Mouse (Mus musculus): ENCODE data around the gene Pdcd1lg2. TPM values are rescaled to one million over a fixed set of nuclear protein-coding genes. Genes with fewer than 3 reads are reported as not detected.
A peak's percentile ranks its signal among the peaks of the same experiment; 100 is the strongest.

Pdcd1lg2 gene
- polyA plus RNA-seq, 1 experiment from 2014 or later = not detected

DNA sequence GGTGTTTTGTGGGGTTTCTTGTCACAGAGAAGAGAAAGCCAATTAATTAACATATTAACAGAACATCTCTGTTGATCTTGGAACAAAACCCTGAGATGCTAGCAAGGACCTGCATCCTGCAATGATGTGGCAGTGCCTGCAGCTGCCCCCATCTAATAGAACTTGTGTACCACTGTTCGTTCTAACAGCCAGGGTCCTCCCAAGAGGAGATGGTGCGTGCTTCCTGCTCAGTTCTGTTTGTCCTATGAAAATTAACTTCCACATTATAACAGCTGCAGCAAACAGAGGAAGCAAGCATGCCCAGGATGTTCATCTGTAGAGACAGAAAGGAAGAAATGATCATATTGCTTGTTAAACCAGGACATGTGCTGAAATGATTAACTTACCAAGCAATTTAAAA lies 73.8 kb downstream of the Pdcd1lg2 start:
- peaks cover 9% of the 10 kb centered on the region; the same call in 1 of the 2 replicates for H3K4me1 ChIP-seq
- H3K27me3 ChIP-seq (ENCODE audit: insufficient read depth, poor library complexity, severe bottlenecking) = no peaks in the 10 kb centered on the region
- no peaks in the 10 kb centered on the region for H3K9me3 ChIP-seq
- no peak overlapping the region for H3K27ac ChIP-seq
- no peak overlapping the region for H3K4me3 ChIP-seq
- no peak for DNase-seq (ENCODE audit: low spot score)
- H3K36me3 ChIP-seq = no peaks in the 10 kb centered on the region
- 80% methylated on average over 2 of the region's 2 CpGs for WGBS

DNA sequence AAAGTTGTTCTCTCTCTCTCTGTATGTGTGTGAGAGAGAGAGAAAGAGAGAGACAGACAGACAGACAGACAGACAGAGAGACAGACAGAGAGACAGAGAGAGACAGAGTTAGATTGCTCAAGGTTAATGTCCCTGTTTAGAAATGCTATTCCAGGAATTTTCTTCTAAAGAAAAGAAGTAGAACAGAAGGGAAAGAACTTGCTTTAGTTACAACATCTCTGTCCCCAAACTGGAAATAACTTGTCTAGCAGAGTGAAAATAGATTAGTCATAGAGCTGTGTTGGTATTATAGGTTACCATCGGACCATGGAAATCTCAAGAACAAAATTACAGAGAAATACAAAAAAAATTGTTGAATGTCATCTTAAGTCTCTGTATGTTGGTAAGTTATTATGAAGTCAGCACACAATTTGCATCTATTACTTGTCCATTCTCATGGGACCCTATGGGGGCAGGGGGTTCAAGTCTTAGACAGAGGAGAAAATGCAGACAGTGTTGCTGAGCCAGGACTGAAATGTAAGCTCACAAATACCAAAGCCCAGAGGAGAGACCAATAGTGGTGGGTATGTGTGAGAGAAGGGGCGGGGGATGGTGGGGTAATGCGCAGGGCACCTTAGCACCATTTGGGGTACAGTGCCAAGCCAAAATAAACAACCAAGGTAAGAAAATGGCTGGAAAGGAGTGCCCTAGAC lies 74.7 kb downstream of the Pdcd1lg2 start:
- H3K4me3 ChIP-seq = no peak overlapping the region
- peaks cover 9% of the 10 kb centered on the region; the same call in 1 of the 2 replicates for H3K4me1 ChIP-seq
- H3K9me3 ChIP-seq = no peaks in the 10 kb centered on the region
- H3K27ac ChIP-seq = no peak overlapping the region
- 81% methylated on average over 3 of the region's 3 CpGs for WGBS
- H3K36me3 ChIP-seq = no peaks in the 10 kb centered on the region
- DNase-seq (ENCODE audit: low spot score) = peak; percentile 38
- H3K27me3 ChIP-seq (ENCODE audit: insufficient read depth, poor library complexity, severe bottlenecking) = no peaks in the 10 kb centered on the region

DNA sequence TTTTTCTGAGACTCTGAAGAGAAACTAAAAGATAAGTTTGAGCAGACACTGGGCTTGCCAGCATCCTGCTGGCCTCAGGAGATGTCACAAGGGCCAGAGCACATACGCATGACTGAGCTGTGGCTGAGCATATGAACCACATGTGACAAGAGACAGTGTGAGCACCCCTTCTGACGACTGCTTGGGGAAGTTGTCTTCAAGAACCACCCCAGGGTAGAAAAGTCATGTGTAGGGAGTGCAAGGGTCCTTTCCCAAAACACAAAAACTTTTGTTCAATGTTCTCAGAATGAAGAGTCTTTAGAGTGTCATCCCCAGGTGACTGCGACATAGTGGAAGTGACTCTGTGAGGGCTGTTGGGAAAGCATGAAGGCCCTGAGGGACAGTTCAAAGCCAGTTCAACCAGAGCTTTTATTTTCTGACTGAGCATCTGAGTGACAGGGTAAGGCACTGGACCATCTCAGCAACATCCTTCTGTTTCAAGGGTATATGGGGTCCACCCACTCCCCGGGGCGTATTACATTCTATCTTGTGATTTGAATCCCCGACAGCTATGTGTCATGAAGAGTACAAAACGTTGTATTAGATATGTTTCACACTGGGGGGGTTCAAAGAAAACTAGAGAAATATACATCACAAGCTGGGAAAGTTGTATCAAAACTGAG lies 76.0 kb downstream of the Pdcd1lg2 start:
- H3K9me3 ChIP-seq = no peaks in the 10 kb centered on the region
- H3K27ac ChIP-seq = no peak overlapping the region
- DNase-seq (ENCODE audit: low spot score) = peak; percentile 33
- no peaks in the 10 kb centered on the region for H3K27me3 ChIP-seq (ENCODE audit: insufficient read depth, poor library complexity, severe bottlenecking)
- H3K4me1 ChIP-seq = peaks cover 9% of the 10 kb centered on the region; the same call in 1 of the 2 replicates
- no peak overlapping the region for H3K4me3 ChIP-seq
- 82% methylated on average over 7 of the region's 7 CpGs for WGBS
- no peaks in the 10 kb centered on the region for H3K36me3 ChIP-seq

DNA sequence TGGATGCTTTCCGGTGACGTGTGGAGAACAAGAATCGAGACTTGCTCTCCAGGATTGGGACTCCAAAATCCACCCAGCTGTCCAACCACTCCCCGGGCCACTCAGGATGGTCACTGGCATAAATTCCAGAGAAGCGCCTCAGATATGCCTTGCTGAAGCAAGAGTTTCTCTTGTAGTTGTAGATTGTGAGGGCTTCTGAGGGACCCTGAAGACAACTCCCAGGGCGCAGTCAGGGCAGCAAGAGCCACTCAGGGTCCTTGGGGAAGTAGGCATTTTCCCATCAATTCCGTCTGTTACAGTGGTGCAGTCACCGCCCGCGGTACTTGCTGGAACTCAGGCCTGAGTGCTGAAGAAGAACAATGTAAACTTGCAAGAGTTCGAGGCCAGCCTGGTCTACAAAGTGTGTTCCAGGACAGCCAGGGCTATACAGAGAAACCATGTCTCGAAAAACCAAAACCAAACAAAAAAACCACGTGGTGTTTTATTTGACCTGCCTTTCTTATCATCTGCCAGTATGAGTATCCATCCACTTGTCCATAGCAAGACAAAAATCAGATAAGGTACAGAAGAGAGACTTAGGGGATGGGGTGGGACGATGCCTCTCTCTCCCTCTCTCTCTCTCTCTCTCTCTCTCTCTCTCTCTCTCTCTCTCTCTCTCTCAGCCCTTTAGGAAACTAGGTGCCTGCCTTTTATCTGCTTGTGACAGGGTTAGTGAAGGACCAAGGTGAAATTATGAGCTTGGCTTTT lies 76.8 kb downstream of the Pdcd1lg2 start:
- H3K4me3 ChIP-seq = no peak overlapping the region
- no peak overlapping the region for H3K27ac ChIP-seq
- no peaks in the 10 kb centered on the region for H3K36me3 ChIP-seq
- H3K4me1 ChIP-seq = peaks cover 9% of the 10 kb centered on the region; the same call in 1 of the 2 replicates
- 81% methylated on average over 14 of the region's 14 CpGs for WGBS
- DNase-seq (ENCODE audit: low spot score) = peak; percentile 62
- no peaks in the 10 kb centered on the region for H3K9me3 ChIP-seq
- H3K27me3 ChIP-seq (ENCODE audit: insufficient read depth, poor library complexity, severe bottlenecking) = no peaks in the 10 kb centered on the region

DNA sequence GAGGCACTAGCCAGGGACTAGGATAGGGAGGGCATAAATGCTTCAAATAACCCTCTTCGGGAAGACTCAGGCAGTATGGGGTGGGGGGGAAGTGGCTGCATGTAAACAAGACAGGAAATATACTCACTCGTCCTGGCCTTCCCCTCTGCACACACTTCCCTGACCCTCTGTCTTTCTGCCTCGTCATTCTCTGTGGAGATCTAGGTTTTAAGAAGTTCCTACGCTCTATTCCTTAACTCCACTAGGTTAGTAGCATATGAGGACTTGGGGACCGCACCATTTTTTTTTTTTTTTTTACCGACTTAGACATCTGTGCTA lies 77.3 kb downstream of the Pdcd1lg2 start:
- H3K4me3 ChIP-seq = no peak overlapping the region
- H3K27me3 ChIP-seq (ENCODE audit: insufficient read depth, poor library complexity, severe bottlenecking) = no peaks in the 10 kb centered on the region
- H3K4me1 ChIP-seq = peaks cover 9% of the 10 kb centered on the region; the same call in 1 of the 2 replicates
- H3K27ac ChIP-seq = no peak overlapping the region
- no peaks in the 10 kb centered on the region for H3K9me3 ChIP-seq
- no peak for DNase-seq (ENCODE audit: low spot score)
- 49% methylated on average over 6 of the region's 6 CpGs for WGBS
- H3K36me3 ChIP-seq = no peaks in the 10 kb centered on the region

DNA sequence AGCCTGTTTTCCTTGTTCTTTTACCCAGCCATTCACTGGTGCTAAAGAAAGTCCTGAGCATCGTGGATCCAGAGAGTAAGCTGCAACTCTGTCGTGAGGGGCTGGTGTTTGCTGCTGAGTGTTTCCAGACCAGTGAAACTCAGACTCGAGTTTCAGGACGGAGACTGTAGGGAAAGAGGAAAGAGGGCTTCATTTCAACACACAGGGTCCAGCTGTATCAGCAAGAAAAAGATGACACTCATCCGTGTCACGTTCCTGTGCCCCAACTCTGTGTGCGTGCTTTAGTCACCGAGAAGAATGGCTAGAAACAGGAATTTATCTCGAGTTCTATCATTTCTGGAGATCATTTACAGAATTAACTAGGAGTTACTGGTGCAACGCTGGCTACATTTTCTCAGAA lies 77.7 kb downstream of the Pdcd1lg2 start:
- peaks cover 9% of the 10 kb centered on the region; the same call in 1 of the 2 replicates for H3K4me1 ChIP-seq
- no peak overlapping the region for H3K4me3 ChIP-seq
- no peaks in the 10 kb centered on the region for H3K27me3 ChIP-seq (ENCODE audit: insufficient read depth, poor library complexity, severe bottlenecking)
- no peak overlapping the region for H3K27ac ChIP-seq
- DNase-seq (ENCODE audit: low spot score) = no peak
- WGBS = 46% methylated on average over 10 of the region's 10 CpGs
- H3K9me3 ChIP-seq = no peaks in the 10 kb centered on the region
- no peaks in the 10 kb centered on the region for H3K36me3 ChIP-seq

DNA sequence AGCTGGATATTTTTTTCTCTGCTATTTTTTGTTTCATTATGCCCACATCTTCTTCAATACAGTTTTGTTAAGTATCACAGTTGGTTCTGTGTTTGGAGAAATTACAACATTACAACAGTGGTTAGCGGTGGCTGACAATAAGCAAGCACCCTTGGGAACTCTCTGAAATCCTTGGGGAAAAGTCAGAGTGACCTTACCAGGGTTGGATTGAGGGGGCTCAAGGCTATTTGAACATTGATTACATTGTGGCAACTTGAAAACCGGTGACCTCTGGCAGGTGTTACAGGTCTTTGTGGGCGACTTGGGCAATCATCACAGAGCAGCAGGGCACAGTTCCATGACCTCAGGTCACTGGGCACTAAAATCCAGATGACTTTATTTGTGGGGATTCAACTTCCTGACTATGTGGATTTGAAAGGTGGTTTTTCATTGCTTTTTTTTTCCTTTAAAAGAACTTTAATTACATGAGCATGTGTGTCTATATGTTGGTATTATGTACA lies 79.1 kb downstream of the Pdcd1lg2 start:
- Histone ChIP-seq H3K4me1 (peaks cover 9% of the 10 kb centered on the region; the same call in 1 of the 2 replicates), H3K27me3 (ENCODE audit: insufficient read depth, poor library complexity, severe bottlenecking) (no peaks in the 10 kb centered on the region), H3K27ac (no peak overlapping the region), H3K4me3 (no peak overlapping the region), H3K36me3 (no peaks in the 10 kb centered on the region), H3K9me3 (no peaks in the 10 kb centered on the region)
- DNase-seq (ENCODE audit: low spot score) = no peak
- 88% methylated on average over 3 of the region's 3 CpGs for WGBS

DNA sequence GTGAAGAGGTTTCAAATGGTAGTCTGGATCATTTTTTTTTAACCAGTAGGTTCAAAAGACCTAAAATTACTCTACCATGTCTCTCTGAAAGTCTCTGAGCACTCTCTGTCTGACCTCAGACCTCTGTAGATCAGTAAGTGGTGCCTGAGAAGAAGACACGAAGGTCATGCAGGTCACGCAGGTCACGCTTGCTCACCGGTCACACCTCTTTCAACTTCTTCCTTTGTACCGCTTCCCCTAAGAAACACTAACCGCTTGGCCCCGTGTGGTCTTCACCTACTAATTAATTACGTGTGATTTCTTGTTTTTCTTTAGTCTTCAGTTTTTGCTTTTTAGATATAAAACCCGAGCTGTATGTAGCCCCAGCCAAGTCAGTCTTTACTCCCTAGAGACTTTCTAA lies 80.7 kb downstream of the Pdcd1lg2 start:
- Histone ChIP-seq H3K9me3 (no peaks in the 10 kb centered on the region), H3K36me3 (no peaks in the 10 kb centered on the region), H3K27me3 (ENCODE audit: insufficient read depth, poor library complexity, severe bottlenecking) (no peaks in the 10 kb centered on the region), H3K4me3 (no peak overlapping the region), H3K4me1 (peaks cover 9% of the 10 kb centered on the region; the same call in 1 of the 2 replicates), H3K27ac (no peak overlapping the region)
- WGBS = 77% methylated on average over 9 of the region's 9 CpGs
- DNase-seq (ENCODE audit: low spot score) = no peak

DNA sequence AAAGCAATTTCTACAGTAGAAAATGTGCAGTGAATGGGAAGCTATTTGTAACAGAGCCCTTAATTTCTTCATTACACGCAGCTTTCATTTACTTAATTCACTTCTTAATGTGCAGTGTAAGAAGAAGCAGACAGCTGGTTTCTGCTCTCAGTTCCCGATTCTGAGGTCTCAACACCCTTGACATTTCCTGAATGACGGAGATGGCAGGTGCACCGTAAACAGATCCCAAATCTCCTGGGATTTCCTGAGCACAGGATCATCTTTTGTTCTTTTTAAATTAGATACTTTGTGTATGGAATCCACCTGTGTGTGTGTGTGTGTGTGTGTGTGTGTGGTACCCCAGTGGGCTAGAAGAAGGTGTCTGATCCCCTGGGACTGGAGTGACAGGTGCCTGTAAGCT lies 83.7 kb downstream of the Pdcd1lg2 start:
- no peak overlapping the region for H3K27ac ChIP-seq
- WGBS = 84% methylated on average over 4 of the region's 4 CpGs
- H3K9me3 ChIP-seq = no peaks in the 10 kb centered on the region
- no peak overlapping the region for H3K4me3 ChIP-seq
- DNase-seq (ENCODE audit: low spot score) = no peak
- no peaks in the 10 kb centered on the region for H3K27me3 ChIP-seq (ENCODE audit: insufficient read depth, poor library complexity, severe bottlenecking)
- peaks cover 3% of the 10 kb centered on the region; the same call in 1 of the 2 replicates for H3K4me1 ChIP-seq
- no peaks in the 10 kb centered on the region for H3K36me3 ChIP-seq

DNA sequence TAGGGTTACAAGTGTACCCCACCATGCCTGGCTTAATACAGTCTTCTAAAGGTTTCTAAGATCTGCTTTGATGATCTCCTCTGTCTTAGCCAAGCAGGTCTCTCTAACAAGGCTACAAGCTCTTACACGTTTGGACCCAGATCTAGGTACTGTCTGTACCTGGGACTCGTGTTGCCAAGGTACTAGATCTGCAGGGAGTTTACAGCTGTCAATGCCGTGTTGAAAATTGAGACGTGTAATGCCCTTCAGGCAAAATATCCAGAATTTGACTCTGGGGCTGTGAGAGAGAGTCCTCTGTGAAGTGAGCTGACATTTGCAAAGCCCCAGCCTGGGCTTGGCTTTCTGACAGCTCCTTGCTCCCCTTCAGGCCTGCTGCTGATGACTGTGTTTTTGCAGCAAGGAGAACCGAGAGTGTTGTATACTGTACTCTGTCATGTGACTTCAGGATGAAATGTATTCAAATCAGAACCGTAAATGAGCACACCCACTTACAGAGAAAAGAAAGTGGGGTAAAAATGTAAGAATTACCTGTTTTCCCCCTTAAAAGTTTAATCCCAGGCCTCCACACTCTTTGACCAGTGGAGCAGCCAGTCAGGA lies 85.4 kb downstream of the Pdcd1lg2 start:
- Histone ChIP-seq H3K9me3 (no peaks in the 10 kb centered on the region), H3K4me3 (no peak overlapping the region), H3K27me3 (ENCODE audit: insufficient read depth, poor library complexity, severe bottlenecking) (no peaks in the 10 kb centered on the region), H3K4me1 (peaks cover 3% of the 10 kb centered on the region; the same call in 1 of the 2 replicates), H3K36me3 (no peaks in the 10 kb centered on the region), H3K27ac (no peak overlapping the region)
- no peak for DNase-seq (ENCODE audit: low spot score)
- WGBS = 81% methylated on average over 6 of the region's 6 CpGs

DNA sequence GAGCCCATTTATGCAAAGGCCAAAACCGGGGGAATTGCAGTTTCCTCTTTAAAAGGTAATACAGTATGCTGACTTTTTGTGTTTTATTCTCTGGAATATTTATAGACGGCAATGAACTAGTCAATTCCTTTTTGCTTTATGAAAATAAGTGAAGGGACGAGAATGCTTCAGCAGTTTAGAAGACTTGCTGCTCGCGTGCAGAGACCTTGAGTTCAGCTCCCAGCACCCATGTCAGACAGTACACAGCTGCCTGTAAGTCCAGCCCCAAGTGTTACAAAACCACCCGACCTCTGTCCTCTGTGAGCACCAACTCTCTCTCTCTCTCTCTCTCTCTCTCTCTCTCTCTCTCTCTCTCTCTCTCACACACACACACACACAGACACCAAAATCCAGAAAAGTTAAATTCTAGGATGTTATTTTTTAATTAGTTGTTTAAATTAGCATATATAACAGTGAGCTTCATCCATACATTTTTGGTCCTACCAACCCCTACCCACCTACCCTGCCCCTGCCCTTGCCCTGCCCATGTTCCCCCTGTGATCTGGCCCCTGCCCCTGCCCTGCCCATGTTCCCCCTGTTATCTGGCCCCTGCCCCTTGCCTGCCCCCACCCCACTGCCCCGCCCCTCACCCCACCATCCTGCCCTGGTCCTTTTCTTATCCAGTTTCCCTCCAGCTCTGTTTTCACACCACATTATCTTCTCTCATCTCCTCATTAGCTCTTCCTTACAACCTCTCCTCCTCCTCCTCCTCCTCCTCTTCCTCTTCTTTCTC lies 86.3 kb downstream of the Pdcd1lg2 start:
- H3K27me3 ChIP-seq (ENCODE audit: insufficient read depth, poor library complexity, severe bottlenecking) = no peaks in the 10 kb centered on the region
- H3K36me3 ChIP-seq = no peaks in the 10 kb centered on the region
- no peaks in the 10 kb centered on the region for H3K9me3 ChIP-seq
- no peak overlapping the region for H3K4me3 ChIP-seq
- H3K27ac ChIP-seq = no peak overlapping the region
- WGBS = 78% methylated on average over 7 of the region's 7 CpGs
- H3K4me1 ChIP-seq = peaks cover 3% of the 10 kb centered on the region; the same call in 1 of the 2 replicates
- DNase-seq (ENCODE audit: low spot score) = no peak

DNA sequence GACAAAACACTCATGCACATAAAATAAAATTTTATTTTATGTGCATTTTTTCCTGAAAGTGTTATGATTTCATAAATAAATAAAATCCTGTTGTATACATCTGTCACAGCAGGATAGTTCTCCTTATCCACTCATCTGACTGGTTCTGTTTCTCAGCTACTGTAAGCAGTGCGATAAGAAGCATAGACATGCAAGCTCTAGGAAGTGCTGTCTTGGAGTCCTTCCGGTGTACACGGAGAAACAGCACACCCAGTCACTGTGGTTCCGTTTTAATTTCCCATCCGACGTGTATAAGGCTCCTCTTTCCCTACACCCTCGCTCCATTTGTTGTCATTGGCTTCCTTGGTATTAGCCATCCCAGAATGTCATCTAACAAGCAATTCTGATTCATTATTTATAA lies 87.2 kb downstream of the Pdcd1lg2 start:
- DNase-seq (ENCODE audit: low spot score) = no peak
- whole genome bisulfite sequencing = 80% methylated on average over 7 of the region's 7 CpGs
- H3K27ac ChIP-seq = no peak overlapping the region
- no peaks in the 10 kb centered on the region for H3K9me3 ChIP-seq
- H3K36me3 ChIP-seq = no peaks in the 10 kb centered on the region
- no peak overlapping the region for H3K4me3 ChIP-seq
- H3K4me1 ChIP-seq = peaks cover 3% of the 10 kb centered on the region; the same call in 1 of the 2 replicates
- no peaks in the 10 kb centered on the region for H3K27me3 ChIP-seq (ENCODE audit: insufficient read depth, poor library complexity, severe bottlenecking)
